Mouse (Mus musculus) testis, adult 2 months (tissue): ENCODE results near the gene Mynn.

Experiments used
- CTCF ChIP-seq: fragments of 200-500 bp; IDR thresholded peaks from 2 replicates; pipeline ENCODE4 v1.5.1; 2012; ENCODE audit warnings: low read depth, mild to moderate bottlenecking, inconsistent platforms, low read length, moderate library complexity; ENCODE audit not compliant: control insufficient read depth, insufficient read depth, insufficient replicate concordance
- POLR2A ChIP-seq: fragments of 200-500 bp; IDR thresholded peaks from 2 replicates; pipeline ENCODE4 v1.6.1; 2012; ENCODE audit warnings: low read depth, mild to moderate bottlenecking, inconsistent platforms, low read length, moderate library complexity; ENCODE audit not compliant: control insufficient read depth

- TF ChIP-seq CTCF (no peak), POLR2A (no peak)
Measured at GRCm38 (mm10) chr3:30597271-30597670, 4.6 kb upstream of the Mynn start.
